Mouse (Mus musculus) forebrain, embryonic 13.5 days (tissue): ENCODE measurements at regions not wholly inside any gene's neighbourhood (a gene's known extent, or its start where the extent isn't known, plus 50 kb on each side); places are given as distances from the start of the nearest gene placed in this dataset.

Experiments
- ATAC-seq: fragments of 200-750 bp; cut with Nextera tagmentation; 2 replicates; pipeline ENCODE4 v1.8.0; 2017
- H3K27ac ChIP-seq: fragments of 300-500 bp; sonication (generic); 2 replicates; pipeline ENCODE4 v1.5.1; 2015; ENCODE audit warnings: inconsistent platforms, mild to moderate bottlenecking, moderate library complexity
- H3K27me3 ChIP-seq: fragments of 300-500 bp; sonication (generic); 2 replicates; pipeline ENCODE4 v1.6.1; 2015; ENCODE audit warnings: mild to moderate bottlenecking, inconsistent platforms
- H3K36me3 ChIP-seq: fragments of 300-500 bp; sonication (generic); 2 replicates; pipeline ENCODE4 v1.6.1; 2015; ENCODE audit warnings: mild to moderate bottlenecking, inconsistent platforms; ENCODE audit not compliant: poor library complexity, severe bottlenecking
- H3K4me1 ChIP-seq: fragments of 300-500 bp; sonication (generic); 2 replicates; pipeline ENCODE4 v1.6.1; 2015; ENCODE audit warnings: inconsistent platforms
- H3K4me2 ChIP-seq: fragments of 300-500 bp; sonication (generic); 2 replicates; pipeline ENCODE4 v1.6.1; 2015; ENCODE audit warnings: inconsistent platforms, mild to moderate bottlenecking, moderate library complexity
- H3K4me3 ChIP-seq: fragments of 300-500 bp; sonication (generic); 2 replicates; pipeline ENCODE4 v1.5.1; 2015; ENCODE audit warnings: mild to moderate bottlenecking, inconsistent platforms
- H3K9ac ChIP-seq: fragments of 300-500 bp; sonication (generic); 2 replicates; pipeline ENCODE4 v1.6.1; 2015; ENCODE audit warnings: mild to moderate bottlenecking, inconsistent platforms
- H3K9me3 ChIP-seq: fragments of 300-500 bp; sonication (generic); replicated peaks from 2 replicates; pipeline ENCODE4 v1.6.1; 2016; ENCODE audit warnings: inconsistent platforms
- WGBS: fragments of 180-500 bp; shearing (Covaris S2); methylation state at CpG from one replicate; pipeline ENCODE4 v1.1.7; 2015; 5-methylcytosine and 5-hydroxymethylcytosine counted together

- H3K4me1 ChIP-seq = peaks cover 8% of the 10 kb centered on the region
- ATAC-seq = no peak
- H3K27me3 ChIP-seq = no peaks in the 10 kb centered on the region
- no peak overlapping the region for H3K4me3 ChIP-seq
- H3K9ac ChIP-seq = no peak overlapping the region
- H3K27ac ChIP-seq = no peak overlapping the region
- H3K4me2 ChIP-seq = no peak overlapping the region
- WGBS = 56% methylated on average over 7 of the region's 7 CpGs
- no peaks in the 10 kb centered on the region for H3K9me3 ChIP-seq
- H3K36me3 ChIP-seq = no peaks in the 10 kb centered on the region
Measured at GRCm38 (mm10) chr9:43492236-43493000, 181.8 kb downstream of the Trim29 start.

GRCm38 (mm10) chr9:43498596-43498995 is 187.9 kb downstream of the Trim29 start:
- no peak overlapping the region for H3K27ac ChIP-seq
- no peak overlapping the region for H3K4me3 ChIP-seq
- H3K9me3 ChIP-seq = no peaks in the 10 kb centered on the region
- H3K27me3 ChIP-seq = no peaks in the 10 kb centered on the region
- 54% methylated on average over 14 of the region's 14 CpGs for WGBS
- no peak overlapping the region for H3K4me2 ChIP-seq
- H3K4me1 ChIP-seq = 0 out of 2 replicates have a peak, but pooled peaks cover 3% of the 10 kb centered on the region
- no peak overlapping the region for H3K9ac ChIP-seq
- ATAC-seq = no peak
- no peaks in the 10 kb centered on the region for H3K36me3 ChIP-seq

- Histone ChIP-seq H3K27me3 (no peaks in the 10 kb centered on the region), H3K36me3 (no peaks in the 10 kb centered on the region), H3K4me1 (peaks cover 21% of the 10 kb centered on the region), H3K9me3 (no peaks in the 10 kb centered on the region), H3K27ac (no peak overlapping the region), H3K4me2 (no peak overlapping the region), H3K4me3 (no peak overlapping the region), H3K9ac (no peak overlapping the region)
- 61% methylated on average over 14 of the region's 14 CpGs for WGBS
- no peak for ATAC-seq
Measured at GRCm38 (mm10) chr9:43504270-43504932, 193.8 kb downstream of the Trim29 start.

GRCm38 (mm10) chr9:43505856-43506255 is 195.2 kb downstream of the Trim29 start:
- 23% methylated on average over 4 of the region's 4 CpGs for WGBS
- H3K27ac ChIP-seq = peak overlapping the region; percentile 41
- H3K9ac ChIP-seq = no peak overlapping the region
- peaks cover 21% of the 10 kb centered on the region for H3K4me1 ChIP-seq
- H3K27me3 ChIP-seq = no peaks in the 10 kb centered on the region
- H3K36me3 ChIP-seq = no peaks in the 10 kb centered on the region
- H3K4me3 ChIP-seq = no peak overlapping the region
- H3K9me3 ChIP-seq = no peaks in the 10 kb centered on the region
- no peak overlapping the region for H3K4me2 ChIP-seq
- 0 out of 2 replicates have a peak, but pooled peaks have one; percentile 13 for ATAC-seq

- WGBS = 50% methylated on average over 6 of the region's 6 CpGs
- Histone ChIP-seq H3K9me3 (no peaks in the 10 kb centered on the region), H3K4me3 (no peak overlapping the region), H3K4me1 (peaks cover 21% of the 10 kb centered on the region), H3K4me2 (no peak overlapping the region), H3K9ac (0 out of 2 replicates have a peak overlapping the region, but pooled peaks have one; percentile 31), H3K36me3 (no peaks in the 10 kb centered on the region), H3K27ac (peak overlapping the region; percentile 41), H3K27me3 (no peaks in the 10 kb centered on the region)
- ATAC-seq = no peak
Measured at GRCm38 (mm10) chr9:43506276-43506675, 195.6 kb downstream of the Trim29 start.

GRCm38 (mm10) chr9:43512806-43513205 is 202.2 kb downstream of the Trim29 start:
- Histone ChIP-seq H3K9me3 (no peaks in the 10 kb centered on the region), H3K27me3 (no peaks in the 10 kb centered on the region), H3K4me1 (no peaks in the 10 kb centered on the region), H3K36me3 (no peaks in the 10 kb centered on the region), H3K9ac (no peak overlapping the region), H3K27ac (no peak overlapping the region), H3K4me2 (no peak overlapping the region), H3K4me3 (no peak overlapping the region)
- no peak for ATAC-seq
- 65% methylated on average over 6 of the region's 6 CpGs for WGBS

GRCm38 (mm10) chr9:43514731-43515458 is 204.2 kb downstream of the Trim29 start:
- Histone ChIP-seq H3K27me3 (no peaks in the 10 kb centered on the region), H3K27ac (no peak overlapping the region), H3K4me1 (no peaks in the 10 kb centered on the region), H3K9me3 (no peaks in the 10 kb centered on the region), H3K9ac (no peak overlapping the region), H3K36me3 (no peaks in the 10 kb centered on the region), H3K4me3 (no peak overlapping the region), H3K4me2 (no peak overlapping the region)
- WGBS = 87% methylated on average over 16 of the region's 16 CpGs
- ATAC-seq = no peak

- Histone ChIP-seq H3K36me3 (no peaks in the 10 kb centered on the region), H3K27ac (no peak overlapping the region), H3K9me3 (no peaks in the 10 kb centered on the region), H3K4me3 (no peak overlapping the region), H3K4me2 (no peak overlapping the region), H3K27me3 (no peaks in the 10 kb centered on the region), H3K9ac (no peak overlapping the region), H3K4me1 (peaks cover 21% of the 10 kb centered on the region)
- ATAC-seq = no peak
- WGBS = 88% methylated on average over 3 of the region's 3 CpGs
Measured at GRCm38 (mm10) chr9:43520931-43521330, 210.3 kb downstream of the Trim29 start.

GRCm38 (mm10) chr9:43524947-43525565 is 214.4 kb downstream of the Trim29 start:
- Histone ChIP-seq H3K27ac (peak overlapping the region; percentile 19; the same call in 1 of the 2 replicates), H3K9me3 (no peaks in the 10 kb centered on the region), H3K27me3 (no peaks in the 10 kb centered on the region), H3K4me2 (no peak overlapping the region), H3K9ac (0 out of 2 replicates have a peak overlapping the region, but pooled peaks have one; percentile 30), H3K4me1 (peaks cover 21% of the 10 kb centered on the region), H3K4me3 (no peak overlapping the region), H3K36me3 (no peaks in the 10 kb centered on the region)
- ATAC-seq = peak; percentile 68; the same call in 1 of the 2 replicates
- WGBS = 21% methylated on average over 4 of the region's 4 CpGs

GRCm38 (mm10) chr9:43532187-43532586 is 211.6 kb upstream of the Nectin1 start:
- Histone ChIP-seq H3K4me1 (no peaks in the 10 kb centered on the region), H3K36me3 (no peaks in the 10 kb centered on the region), H3K27me3 (no peaks in the 10 kb centered on the region), H3K27ac (no peak overlapping the region), H3K4me3 (no peak overlapping the region), H3K9ac (no peak overlapping the region), H3K4me2 (no peak overlapping the region), H3K9me3 (no peaks in the 10 kb centered on the region)
- ATAC-seq = no peak
- 85% methylated on average over 2 of the region's 2 CpGs for WGBS

GRCm38 (mm10) chr9:43535967-43536366 is 207.8 kb upstream of the Nectin1 start:
- no peak for ATAC-seq
- no peaks in the 10 kb centered on the region for H3K27me3 ChIP-seq
- H3K4me2 ChIP-seq = no peak overlapping the region
- H3K9me3 ChIP-seq = no peaks in the 10 kb centered on the region
- H3K4me3 ChIP-seq = no peak overlapping the region
- no peaks in the 10 kb centered on the region for H3K36me3 ChIP-seq
- WGBS = 87% methylated on average over 7 of the region's 7 CpGs
- H3K27ac ChIP-seq = no peak overlapping the region
- H3K9ac ChIP-seq = no peak overlapping the region
- no peaks in the 10 kb centered on the region for H3K4me1 ChIP-seq

- H3K4me3 ChIP-seq = no peak overlapping the region
- no peaks in the 10 kb centered on the region for H3K4me1 ChIP-seq
- H3K27me3 ChIP-seq = no peaks in the 10 kb centered on the region
- H3K36me3 ChIP-seq = no peaks in the 10 kb centered on the region
- ATAC-seq = no peak
- no peak overlapping the region for H3K4me2 ChIP-seq
- 93% methylated on average over 11 of the region's 11 CpGs for WGBS
- no peak overlapping the region for H3K9ac ChIP-seq
- H3K27ac ChIP-seq = no peak overlapping the region
- H3K9me3 ChIP-seq = no peaks in the 10 kb centered on the region
Measured at GRCm38 (mm10) chr9:43537121-43537520, 206.7 kb upstream of the Nectin1 start.
